Mouse (Mus musculus) lung, adult 2 months (tissue): ENCODE measurements at regions not wholly inside any gene's neighbourhood (a gene's known extent, or its start where the extent isn't known, plus 50 kb on each side); places are given as distances from the start of the nearest gene placed in this dataset.

ENCODE experiments used
- CTCF ChIP-seq: fragments of 200-500 bp; IDR thresholded peaks from 2 replicates; pipeline ENCODE4 v1.5.1; 2011; ENCODE audit warnings: mild to moderate bottlenecking, low read length, control low read depth; ENCODE audit not compliant: insufficient read depth
- POLR2A ChIP-seq: fragments of 200-500 bp; IDR thresholded peaks from 2 replicates; pipeline ENCODE4 v1.6.1; 2011; ENCODE audit warnings: low read depth, mild to moderate bottlenecking, control low read depth, low read length, borderline replicate concordance; ENCODE audit errors: extremely low read depth

GRCm38 (mm10) chr11:20480632-20481031 lies 62.4 kb upstream of the Sertad2 start:
- no peak for TF ChIP-seq POLR2A
- TF ChIP-seq CTCF, result no peak
